Mouse (Mus musculus): ENCODE measurements around the gene Zkscan5. TPM values are rescaled to one million over a fixed set of nuclear protein-coding genes. Genes with fewer than 3 reads are reported as not detected.
"Not testable (repeated sequence)": the region's sequence is repeated elsewhere in the genome, so short reads cannot be mapped to it uniquely, and the experiment has no call there.

The Zkscan5 gene
- polyA plus RNA-seq, 1 experiment from 2014 or later = 19.5 TPM

GRCm38 (mm10) chr5:145217746-145218145 is 13.4 kb downstream of the Zkscan5 start:
- no peak overlapping the region for H3K4me2 ChIP-seq (replicated peaks)
- 85% methylated on average over 6 of the region's 6 CpGs for WGBS
- no peaks in the 10 kb centered on the region for H3K9me3 ChIP-seq
- H3K27me3 ChIP-seq = no peaks in the 10 kb centered on the region
- H3K27ac ChIP-seq = no peak overlapping the region
- H3K4me1 ChIP-seq = no peaks in the 10 kb centered on the region
- ATAC-seq (ENCODE audit: insufficient number of reproducible peaks, insufficient read depth, low FRiP score, low TSS enrichment) = no peak
- H3K9ac ChIP-seq = no peak overlapping the region
- H3K36me3 ChIP-seq = peaks cover 78% of the 10 kb centered on the region
- H3K4me3 ChIP-seq = no peak overlapping the region

- no peak overlapping the region for H3K27ac ChIP-seq
- H3K9me3 ChIP-seq = no peaks in the 10 kb centered on the region
- peaks cover 74% of the 10 kb centered on the region for H3K36me3 ChIP-seq
- WGBS = 94% methylated on average over 21 of the region's 21 CpGs
- H3K27me3 ChIP-seq = no peaks in the 10 kb centered on the region
- no peak overlapping the region for H3K4me2 ChIP-seq (replicated peaks)
- H3K4me1 ChIP-seq = no peaks in the 10 kb centered on the region
- H3K9ac ChIP-seq = no peak overlapping the region
- no peak overlapping the region for H3K4me3 ChIP-seq
- no peak for ATAC-seq (ENCODE audit: insufficient number of reproducible peaks, insufficient read depth, low FRiP score, low TSS enrichment)
Measured at GRCm38 (mm10) chr5:145218206-145218605, 13.8 kb downstream of the Zkscan5 start.

- no peak for ATAC-seq (ENCODE audit: insufficient number of reproducible peaks, insufficient read depth, low FRiP score, low TSS enrichment)
- H3K4me2 ChIP-seq (replicated peaks) = no peak overlapping the region
- H3K27me3 ChIP-seq = no peaks in the 10 kb centered on the region
- 94% methylated on average over 20 of the region's 20 CpGs for WGBS
- H3K4me3 ChIP-seq = no peak overlapping the region
- H3K9ac ChIP-seq = no peak overlapping the region
- H3K27ac ChIP-seq = no peak overlapping the region
- H3K9me3 ChIP-seq = no peaks in the 10 kb centered on the region
- no peaks in the 10 kb centered on the region for H3K4me1 ChIP-seq
- peaks cover 71% of the 10 kb centered on the region for H3K36me3 ChIP-seq
Measured at GRCm38 (mm10) chr5:145218671-145219070, 14.3 kb downstream of the Zkscan5 start.

GRCm38 (mm10) chr5:145219981-145220380 is 15.6 kb downstream of the Zkscan5 start:
- Histone ChIP-seq H3K9ac (no peak overlapping the region), H3K27me3 (no peaks in the 10 kb centered on the region), H3K4me2 (replicated peaks) (no peak overlapping the region), H3K36me3 (peaks cover 63% of the 10 kb centered on the region), H3K9me3 (no peaks in the 10 kb centered on the region), H3K4me3 (no peak overlapping the region), H3K27ac (no peak overlapping the region), H3K4me1 (no peaks in the 10 kb centered on the region)
- no peak for ATAC-seq (ENCODE audit: insufficient number of reproducible peaks, insufficient read depth, low FRiP score, low TSS enrichment)
- 92% methylated on average over 8 of the region's 8 CpGs for WGBS

GRCm38 (mm10) chr5:145222840-145223239 is 18.5 kb downstream of the Zkscan5 start:
- Histone ChIP-seq H3K27me3 (no peaks in the 10 kb centered on the region), H3K4me3 (no peak overlapping the region), H3K9ac (no peak overlapping the region), H3K9me3 (no peaks in the 10 kb centered on the region), H3K4me2 (replicated peaks) (no peak overlapping the region), H3K4me1 (no peaks in the 10 kb centered on the region), H3K36me3 (peaks cover 45% of the 10 kb centered on the region), H3K27ac (no peak overlapping the region)
- 84% methylated on average over 5 of the region's 5 CpGs for WGBS
- no peak for ATAC-seq (ENCODE audit: insufficient number of reproducible peaks, insufficient read depth, low FRiP score, low TSS enrichment)

GRCm38 (mm10) chr5:145223395-145223794 is 19.0 kb downstream of the Zkscan5 start:
- Histone ChIP-seq H3K4me3 (no peak overlapping the region), H3K36me3 (peaks cover 39% of the 10 kb centered on the region), H3K9me3 (no peaks in the 10 kb centered on the region), H3K4me1 (no peaks in the 10 kb centered on the region), H3K4me2 (replicated peaks) (no peak overlapping the region), H3K9ac (no peak overlapping the region), H3K27me3 (no peaks in the 10 kb centered on the region), H3K27ac (no peak overlapping the region)
- ATAC-seq (ENCODE audit: insufficient number of reproducible peaks, insufficient read depth, low FRiP score, low TSS enrichment) = no peak; the same call in 1 of the 2 replicates
- WGBS = 82% methylated on average over 12 of the region's 12 CpGs

- no peak for ATAC-seq (ENCODE audit: insufficient number of reproducible peaks, insufficient read depth, low FRiP score, low TSS enrichment)
- Histone ChIP-seq H3K27me3 (no peaks in the 10 kb centered on the region), H3K9me3 (no peaks in the 10 kb centered on the region), H3K9ac (no peak overlapping the region), H3K4me1 (0 out of 2 replicates have a peak, but pooled peaks cover 4% of the 10 kb centered on the region), H3K4me3 (no peak overlapping the region), H3K27ac (no peak overlapping the region), H3K4me2 (replicated peaks) (no peak overlapping the region), H3K36me3 (peaks cover 12% of the 10 kb centered on the region)
- 55% methylated on average over 2 of the region's 2 CpGs for WGBS
Measured at GRCm38 (mm10) chr5:145226453-145226852, 22.1 kb downstream of the Zkscan5 start.

- not testable (repeated sequence) for H3K9me3 ChIP-seq; H3K27me3 ChIP-seq; H3K36me3 ChIP-seq; H3K27ac ChIP-seq; H3K9ac ChIP-seq; H3K4me3 ChIP-seq; H3K4me2 ChIP-seq (replicated peaks); ATAC-seq (ENCODE audit: insufficient number of reproducible peaks, insufficient read depth, low FRiP score, low TSS enrichment)
- H3K4me1 ChIP-seq = peaks cover 11% of the 10 kb centered on the region; the same call in 1 of the 2 replicates
- WGBS = 77% methylated on average over 6 of the region's 6 CpGs
Measured at GRCm38 (mm10) chr5:145229283-145229682, 24.9 kb downstream of the Zkscan5 start.

GRCm38 (mm10) chr5:145230641-145231040 is 26.3 kb downstream of the Zkscan5 start:
- no peaks in the 10 kb centered on the region for H3K9me3 ChIP-seq
- no peaks in the 10 kb centered on the region for H3K27me3 ChIP-seq
- H3K9ac ChIP-seq = no peak overlapping the region
- H3K4me3 ChIP-seq = no peak overlapping the region
- peaks cover 23% of the 10 kb centered on the region for H3K36me3 ChIP-seq
- H3K27ac ChIP-seq = no peak overlapping the region
- H3K4me1 ChIP-seq = peaks cover 11% of the 10 kb centered on the region; the same call in 1 of the 2 replicates
- ATAC-seq (ENCODE audit: insufficient number of reproducible peaks, insufficient read depth, low FRiP score, low TSS enrichment) = no peak
- 87% methylated on average over 4 of the region's 4 CpGs for WGBS
- peak overlapping the region; percentile 73 for H3K4me2 ChIP-seq (replicated peaks)

- peak within 1 kb of the TSS; percentile 73 for H3K4me2 ChIP-seq (replicated peaks)
- peak within 1 kb of the TSS; percentile 99 for H3K9ac ChIP-seq
- H3K4me1 ChIP-seq = peaks cover 11% of the 10 kb centered on the region; the same call in 1 of the 2 replicates
- H3K9me3 ChIP-seq = no peaks in the 10 kb centered on the region
- H3K27ac ChIP-seq = peak within 1 kb of the TSS; percentile 86
- ATAC-seq (ENCODE audit: insufficient number of reproducible peaks, insufficient read depth, low FRiP score, low TSS enrichment) = peak; percentile 95
- H3K4me3 ChIP-seq = peak within 1 kb of the TSS; percentile 92
- no peaks in the 10 kb centered on the region for H3K27me3 ChIP-seq
- H3K36me3 ChIP-seq = peaks cover 30% of the 10 kb centered on the region
- under 1% methylated on average over 42 of the region's 42 CpGs for WGBS
Measured at GRCm38 (mm10) chr5:145231367-145231871, 27.1 kb downstream of the Zkscan5 start, which contains the start of gene Zfp655. TSS of gene Zfp655 (plus strand) at chr5:145231715.

GRCm38 (mm10) chr5:145231893-145232411 is 27.6 kb downstream of the Zkscan5 start:
- WGBS = under 1% methylated on average over 48 of the region's 49 CpGs
- H3K27me3 ChIP-seq = no peaks in the 10 kb centered on the region
- peaks cover 11% of the 10 kb centered on the region; the same call in 1 of the 2 replicates for H3K4me1 ChIP-seq
- H3K4me2 ChIP-seq (replicated peaks) = peak overlapping the region; percentile 73
- no peaks in the 10 kb centered on the region for H3K9me3 ChIP-seq
- H3K27ac ChIP-seq = peak overlapping the region; percentile 86
- H3K4me3 ChIP-seq = peak overlapping the region; percentile 92
- peak; percentile 70 for ATAC-seq (ENCODE audit: insufficient number of reproducible peaks, insufficient read depth, low FRiP score, low TSS enrichment)
- peaks cover 33% of the 10 kb centered on the region for H3K36me3 ChIP-seq
- peak overlapping the region; percentile 99 for H3K9ac ChIP-seq

GRCm38 (mm10) chr5:145234636-145235035 is 30.3 kb downstream of the Zkscan5 start:
- Histone ChIP-seq H3K4me3 (no peak overlapping the region), H3K9ac (no peak overlapping the region), H3K27ac (no peak overlapping the region), H3K4me2 (replicated peaks) (no peak overlapping the region), H3K36me3 (peaks cover 54% of the 10 kb centered on the region), H3K4me1 (peaks cover 11% of the 10 kb centered on the region; the same call in 1 of the 2 replicates), H3K9me3 (no peaks in the 10 kb centered on the region), H3K27me3 (no peaks in the 10 kb centered on the region)
- no peak for ATAC-seq (ENCODE audit: insufficient number of reproducible peaks, insufficient read depth, low FRiP score, low TSS enrichment)
